Mouse (Mus musculus) 3T3-L1 (cell line): ENCODE results near the gene Pfdn6.
A peak's percentile ranks its signal among the peaks of the same experiment; 100 is the strongest.

Experiments used
- DNase-seq: peaks from one replicate; pipeline ENCODE4 v3.0.0-alpha.2; 2015; ENCODE audit warnings: low read depth, low spot score

Pfdn6 gene

GRCm38 (mm10) chr17:33931947-33932346, 8.2 kb downstream of the Pfdn6 start:
- DNase-seq, result no peak

GRCm38 (mm10) chr17:33931159-33931866, 8.8 kb downstream of the Pfdn6 start:
- DNase-seq, result no peak

- DNase-seq, result peak; percentile 79
Observed at GRCm38 (mm10) chr17:33930280-33931158, 9.6 kb downstream of the Pfdn6 start.

- peak; percentile 85 for DNase-seq
Observed at GRCm38 (mm10) chr17:33929371-33930279, 10.5 kb downstream of the Pfdn6 start, which contains the start of gene Rgl2. Gene Rgl2 (plus strand): TSS chr17:33929543.

- DNase-seq, result no peak
Observed at GRCm38 (mm10) chr17:33928251-33928947, 11.7 kb downstream of the Pfdn6 start.

GRCm38 (mm10) chr17:33926207-33926932, 13.8 kb downstream of the Pfdn6 start:
- DNase-seq, result peak; percentile 49

GRCm38 (mm10) chr17:33925406-33926116, 14.6 kb downstream of the Pfdn6 start:
- no peak for DNase-seq

- peak; percentile 78 for DNase-seq
Observed at GRCm38 (mm10) chr17:33924577-33925283, 15.4 kb downstream of the Pfdn6 start.

- DNase-seq, result no peak
Observed at GRCm38 (mm10) chr17:33921361-33921760, 18.8 kb downstream of the Pfdn6 start.

- DNase-seq, result peak; percentile 95
Observed at GRCm38 (mm10) chr17:33920282-33921097, 19.7 kb downstream of the Pfdn6 start.

- DNase-seq, result peak; percentile 98
Observed at GRCm38 (mm10) chr17:33919351-33920281, 20.5 kb downstream of the Pfdn6 start.

- DNase-seq, result no peak
Observed at GRCm38 (mm10) chr17:33918293-33919203, 21.6 kb downstream of the Pfdn6 start.

- DNase-seq, result no peak
Observed at GRCm38 (mm10) chr17:33917656-33918292, 22.4 kb downstream of the Pfdn6 start.

GRCm38 (mm10) chr17:33916847-33917655, 23.1 kb downstream of the Pfdn6 start:
- no peak for DNase-seq

- DNase-seq, result peak; percentile 49
Observed at GRCm38 (mm10) chr17:33916294-33916693, 23.8 kb downstream of the Pfdn6 start.
